20 mouse cellular contexts compared by ENCODE assay signal in the genomic region with DNA sequence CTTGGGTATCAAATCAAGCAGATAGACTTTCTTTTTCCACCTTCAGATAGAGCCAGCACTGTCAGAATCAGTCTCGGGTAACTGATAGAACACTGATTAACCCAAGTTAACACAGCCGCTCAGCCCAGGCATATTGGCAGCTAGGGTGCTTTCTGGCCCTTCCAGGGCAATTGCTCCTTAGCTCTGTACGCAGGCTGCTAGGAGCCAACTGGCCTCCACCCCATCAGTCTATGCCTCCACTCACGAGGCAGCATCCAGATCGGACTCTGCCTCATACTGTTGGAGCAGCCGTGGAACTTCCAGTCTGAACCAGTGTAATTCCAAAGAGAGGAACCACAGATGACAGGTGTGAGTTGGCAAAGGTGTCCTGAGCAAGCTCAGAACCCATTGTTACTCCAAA. TPM values are rescaled to one million over a fixed set of nuclear protein-coding genes. Genes with fewer than 3 reads are reported as not detected.
DNase-seq lines count a peak whose midpoint lies in the region; ATAC-seq and TF ChIP-seq lines count a peak whose summit lies in the region.
"Had no signal": no experiment of that assay in that cellular context is flagged by ENCODE, and none has a peak within 500 bp of the region (broad histone marks: within the 10 kb centered on the region; RNA-seq: fewer than 3 reads in every experiment).

No protein-coding gene starts in this region.

- H3K27ac ChIP-seq in kidney, adult 2 months (ENCODE audit: insufficient read depth, low read depth, low read length), result peak overlapping the region; percentile 78
- H3K27ac ChIP-seq in intestine, embryonic 16.5 days (ENCODE audit: low read length), result no peak overlapping the region
- H3K27ac ChIP-seq in midbrain, postnatal 0 days (ENCODE audit: low read depth, low read length), result no peak overlapping the region
- H3K27ac ChIP-seq: forebrain, embryonic 12.5 days; hindbrain, embryonic 10.5 days; left cerebral cortex, adult 2 months; limb, embryonic 12.5 days; liver, embryonic 13.5 days had no signal

- H3K9me3 ChIP-seq in intestine, embryonic 16.5 days (ENCODE audit: control insufficient read depth, low read length), result no peaks in the 10 kb centered on the region
- no peaks in the 10 kb centered on the region for H3K9me3 ChIP-seq in midbrain, postnatal 0 days (ENCODE audit: low read length)
- H3K9me3 ChIP-seq: forebrain, embryonic 12.5 days; heart, embryonic 13.5 days; hindbrain, embryonic 10.5 days; limb, embryonic 12.5 days; liver, embryonic 13.5 days had no signal

- H3K4me1 ChIP-seq in kidney, adult 2 months (ENCODE audit: control insufficient read depth, insufficient read depth, low read length), result peaks cover 22% of the 10 kb centered on the region
- H3K4me1 ChIP-seq in intestine, embryonic 16.5 days (ENCODE audit: control insufficient read depth, insufficient read depth, low read length), result no peaks in the 10 kb centered on the region
- no peaks in the 10 kb centered on the region for H3K4me1 ChIP-seq in midbrain, postnatal 0 days (ENCODE audit: insufficient read depth, low read length)
- H3K4me1 ChIP-seq: forebrain, embryonic 12.5 days; hindbrain, embryonic 10.5 days; liver, embryonic 13.5 days had no signal

- peak overlapping the region; percentile 7; the same call in 1 of the 2 replicates for H3K4me3 ChIP-seq in kidney, adult 2 months (ENCODE audit: insufficient read depth, low read depth, low read length)
- H3K4me3 ChIP-seq in intestine, embryonic 16.5 days (ENCODE audit: low read length), result no peak overlapping the region
- H3K4me3 ChIP-seq in midbrain, postnatal 0 days (ENCODE audit: low read depth, low read length), result no peak overlapping the region
- H3K4me3 ChIP-seq: forebrain, embryonic 12.5 days; heart, embryonic 13.5 days; hindbrain, embryonic 10.5 days; left cerebral cortex, adult 2 months; limb, embryonic 12.5 days; liver, embryonic 13.5 days had no signal

- no peaks in the 10 kb centered on the region for H3K36me3 ChIP-seq in kidney, adult 2 months (ENCODE audit: control insufficient read depth, insufficient read depth, low read length)
- H3K36me3 ChIP-seq in intestine, embryonic 16.5 days (ENCODE audit: control insufficient read depth, insufficient read depth, low read length), result no peaks in the 10 kb centered on the region
- H3K36me3 ChIP-seq in midbrain, postnatal 0 days (ENCODE audit: insufficient read depth, low read length), result no peaks in the 10 kb centered on the region
- H3K36me3 ChIP-seq: forebrain, embryonic 12.5 days; heart, embryonic 13.5 days; hindbrain, embryonic 10.5 days; limb, embryonic 12.5 days; liver, embryonic 13.5 days had no signal

- no peak for TF ChIP-seq CTCF in kidney, adult 2 months (conservative IDR thresholded peaks at IDR 0.05; ENCODE audit: insufficient read depth, insufficient read length, low read depth, low read length)
- no peak for TF ChIP-seq CTCF in midbrain, postnatal 0 days (IDR thresholded peaks at IDR 0.05)

- no peaks in the 10 kb centered on the region for H3K27me3 ChIP-seq in kidney, adult 2 months (replicated peaks; ENCODE audit: control insufficient read depth, insufficient read depth, low read length)
- no peaks in the 10 kb centered on the region for H3K27me3 ChIP-seq in intestine, embryonic 16.5 days (replicated peaks; ENCODE audit: control insufficient read depth, insufficient read depth, low read length)
- no peaks in the 10 kb centered on the region for H3K27me3 ChIP-seq in midbrain, postnatal 0 days (ENCODE audit: insufficient read depth, low read length)
- H3K27me3 ChIP-seq: forebrain, embryonic 12.5 days; heart, embryonic 13.5 days; limb, embryonic 12.5 days; liver, embryonic 13.5 days had no signal

- 42% methylated on average over 6 of the region's 6 CpGs for WGBS in kidney, adult 2 months
- WGBS in intestine, embryonic 16.5 days, result 71% methylated on average over 6 of the region's 6 CpGs
- WGBS in midbrain, postnatal 0 days, result 84% methylated on average over 6 of the region's 6 CpGs

- DNase-seq in heart, adult 18-20 months, result peak; percentile 38 to 40
- DNase-seq in heart, postnatal 4 days, result no peak
- DNase-seq in kidney, adult 2 months, result peak; percentile 93
- peak; percentile 72 for DNase-seq in kidney, postnatal 10 days
- DNase-seq in lung, postnatal 14 days, result peak; percentile 21
- DNase-seq in midbrain, postnatal 0 days (ENCODE audit: low spot score), result no peak
- DNase-seq: adrenal gland, postnatal 25 days; B cell, adult 2 months; cerebellum, adult 8-10 months; liver, embryonic 13.5 days; thymus, postnatal 4 days had no signal

- ATAC-seq in intestine, embryonic 16.5 days, result no peak
- ATAC-seq in midbrain, postnatal 0 days (ENCODE audit: low FRiP score), result no peak

- H3K9ac ChIP-seq in intestine, embryonic 16.5 days (ENCODE audit: low read depth, low read length), result no peak overlapping the region
- no peak overlapping the region for H3K9ac ChIP-seq in midbrain, postnatal 0 days (replicated peaks; ENCODE audit: low read length, poor library complexity, severe bottlenecking)
- H3K9ac ChIP-seq: forebrain, embryonic 12.5 days; heart, embryonic 13.5 days; limb, embryonic 12.5 days; liver, embryonic 13.5 days had no signal

- no peak overlapping the region for H3K4me2 ChIP-seq in intestine, embryonic 16.5 days (ENCODE audit: low read depth, low read length)
- H3K4me2 ChIP-seq in midbrain, postnatal 0 days (ENCODE audit: low read depth, low read length, poor library complexity, severe bottlenecking), result no peak overlapping the region
- H3K4me2 ChIP-seq: forebrain, embryonic 12.5 days; heart, embryonic 13.5 days; limb, embryonic 12.5 days; liver, embryonic 13.5 days had no signal

- TF ChIP-seq POLR2A in kidney, adult 2 months (IDR thresholded peaks at IDR 0.05; ENCODE audit: low read depth, low read length), result peak; percentile 54

RNA-seq across cellular contexts. Expression of a gene that starts 6.3 kb away (rescaled TPM):
- not detected for total RNA-seq in heart, adult 18-20 months (2021)
- total RNA-seq in heart, postnatal 4 days (2021), result not detected
- polyA plus RNA-seq in kidney, adult 2 months (2012; rRNA removed), result not detected in 2 replicates
- not detected in 2 replicates for polyA plus RNA-seq in intestine, embryonic 16.5 days (2015; fragmentation: Nextera tagmentation; extraction: Ambion mirVana)
- not detected in 2 replicates for total RNA-seq in midbrain, postnatal 0 days (2014; rRNA removed)
- polyA plus RNA-seq in midbrain, postnatal 0 days (2015; fragmentation: Nextera tagmentation; extraction: Ambion mirVana), result not detected in 2 replicates
- total RNA-seq: adrenal gland, postnatal 25 days; gastrocnemius, postnatal 4 days; layer of hippocampus, adult 8-10 months; left cerebral cortex, adult 2 months had no signal
- polyA plus RNA-seq: forebrain, embryonic 12.5 days; heart, embryonic 13.5 days; hindbrain, embryonic 10.5 days; limb, embryonic 12.5 days; liver, embryonic 13.5 days; neural tube, embryonic 11.5 days had no signal

RNA-seq across cellular contexts. Expression of a gene that starts 15.5 kb away (rescaled TPM):
- 10 to 100 TPM; 89.8 to 92.3 TPM for total RNA-seq in heart, adult 18-20 months (2021)
- 10 to 100 TPM; 87.7 to 90.2 TPM for total RNA-seq in heart, postnatal 4 days (2021)
- 641 and 892 TPM in 2 replicates for polyA plus RNA-seq in kidney, adult 2 months (2012; rRNA removed)
- 32.8 and 34.4 TPM in 2 replicates for polyA plus RNA-seq in intestine, embryonic 16.5 days (2015; fragmentation: Nextera tagmentation; extraction: Ambion mirVana)
- total RNA-seq in midbrain, postnatal 0 days (2014; rRNA removed), result 99.8 and 142 TPM in 2 replicates
- 34.4 and 34.6 TPM in 2 replicates for polyA plus RNA-seq in midbrain, postnatal 0 days (2015; fragmentation: Nextera tagmentation; extraction: Ambion mirVana)

RNA-seq across cellular contexts. Expression of a gene that starts 20.0 kb away (rescaled TPM):
- 1 to 10 TPM; 6.0 to 7.6 TPM for total RNA-seq in heart, adult 18-20 months (2021)
- 1 to 10 TPM; 1.2 to 1.7 TPM for total RNA-seq in heart, postnatal 4 days (2021)
- 0.97 and 1.1 TPM in 2 replicates for polyA plus RNA-seq in kidney, adult 2 months (2012; rRNA removed)
- polyA plus RNA-seq in intestine, embryonic 16.5 days (2015; fragmentation: Nextera tagmentation; extraction: Ambion mirVana), result not detected in 2 replicates
- 0.27 TPM in 1 of 2 replicates, not detected in the other for total RNA-seq in midbrain, postnatal 0 days (2014; rRNA removed)
- 0.11 and 0.13 TPM in 2 replicates for polyA plus RNA-seq in midbrain, postnatal 0 days (2015; fragmentation: Nextera tagmentation; extraction: Ambion mirVana)
- polyA plus RNA-seq: hindbrain, embryonic 10.5 days had no signal

Comparison
In these comparisons a context has a peak if more than half of its experiments do, and no peak if none do; other contexts are left out.
1. DNase-seq: peak in heart, adult 18-20 months (2 of 2), kidney, adult 2 months (single experiment), kidney, postnatal 10 days (single experiment) and lung, postnatal 14 days (single experiment); none in heart, postnatal 4 days (single experiment) and midbrain, postnatal 0 days (single experiment).